Mouse (Mus musculus) ES-E14 (cell line): ENCODE measurements at regions not wholly inside any gene's neighbourhood (a gene's known extent, or its start where the extent isn't known, plus 50 kb on each side); places are given as distances from the start of the nearest gene placed in this dataset.

Source experiments
- DNase-seq: peaks from one replicate; pipeline ENCODE4 v3.0.0-alpha.2; 2013; ENCODE audit warnings: low read depth, low spot score
- H3K27ac ChIP-seq: 2 replicates; pipeline ENCODE4 v1.5.1; 2012; ENCODE audit warnings: low read depth, mild to moderate bottlenecking, low read length, moderate library complexity, mixed read lengths; ENCODE audit not compliant: poor library complexity, insufficient read depth, severe bottlenecking
- H3K36me3 ChIP-seq: 2 replicates; pipeline ENCODE4 v1.6.1; 2012; ENCODE audit warnings: mild to moderate bottlenecking, low read length, moderate library complexity, mixed read lengths; ENCODE audit not compliant: control insufficient read depth, poor library complexity, insufficient read depth, severe bottlenecking
- H3K4me1 ChIP-seq, 2 experiments: fragments of 150-350 bp in 1 of 2; sonication (generic) in 1 of 2; 2 replicates each; pipeline ENCODE4 v1.6.1; 2012; ENCODE audit warnings: low read length in 2 of 2, mild to moderate bottlenecking in 1 of 2, mixed read lengths in 1 of 2; ENCODE audit not compliant: control insufficient read depth in 2 of 2, insufficient read depth in 2 of 2, poor library complexity in 1 of 2
- H3K4me3 ChIP-seq, 2 experiments: fragments of 150-350 bp in 1 of 2; sonication (generic) in 1 of 2; 2 replicates each; pipeline ENCODE4 v1.5.1; 2012; ENCODE audit warnings: low read length in 2 of 2, low read depth in 1 of 2, mild to moderate bottlenecking in 1 of 2, mixed read lengths in 1 of 2; ENCODE audit not compliant: insufficient read depth in 1 of 2, poor library complexity in 1 of 2, severe bottlenecking in 1 of 2
- H3K9ac ChIP-seq: 2 replicates; pipeline ENCODE4 v1.6.1; 2012; ENCODE audit warnings: low read depth, mild to moderate bottlenecking, low read length, mixed read lengths; ENCODE audit not compliant: poor library complexity, insufficient read depth, severe bottlenecking
- H3K9me3 ChIP-seq: fragments of 150-350 bp; sonication (generic); 2 replicates; pipeline ENCODE4 v1.6.1; 2012; ENCODE audit warnings: low read depth, mild to moderate bottlenecking, low read length; ENCODE audit not compliant: control insufficient read depth, insufficient read depth
- CHD2 ChIP-seq: IDR thresholded peaks from 2 replicates; pipeline ENCODE4 v1.6.1; 2014; ENCODE audit warnings: mild to moderate bottlenecking, low read depth, low read length, inconsistent platforms
- HCFC1 ChIP-seq: IDR thresholded peaks from 2 replicates; pipeline ENCODE4 v1.6.1; 2012; ENCODE audit warnings: low read length, inconsistent platforms, borderline replicate concordance; ENCODE audit not compliant: insufficient read depth
- MAFK ChIP-seq: IDR thresholded peaks from 2 replicates; pipeline ENCODE4 v1.6.1; 2014; ENCODE audit warnings: mild to moderate bottlenecking, low read depth, low read length, inconsistent platforms; ENCODE audit not compliant: insufficient read depth
- ZC3H11A ChIP-seq: IDR thresholded peaks from 2 replicates; pipeline ENCODE4 v1.6.1; 2012; ENCODE audit warnings: low read depth, mild to moderate bottlenecking, inconsistent platforms, low read length, borderline replicate concordance
- ZNF384 ChIP-seq: IDR thresholded peaks from 2 replicates; pipeline ENCODE4 v1.6.1; 2012; ENCODE audit warnings: low read depth, low read length, inconsistent platforms
- in situ Hi-C, 2 experiments: fragments of 600-800 bp; cut with MboI; formaldehyde crosslinking; loops; one replicate each; pipeline ENCODE4 v1.15.1; 2025; ENCODE audit warnings: low sequenced_read_pairs in 2 of 2, inconsistent platforms in 1 of 2; ENCODE audit not compliant: unreplicated experiment in 2 of 2

DNA sequence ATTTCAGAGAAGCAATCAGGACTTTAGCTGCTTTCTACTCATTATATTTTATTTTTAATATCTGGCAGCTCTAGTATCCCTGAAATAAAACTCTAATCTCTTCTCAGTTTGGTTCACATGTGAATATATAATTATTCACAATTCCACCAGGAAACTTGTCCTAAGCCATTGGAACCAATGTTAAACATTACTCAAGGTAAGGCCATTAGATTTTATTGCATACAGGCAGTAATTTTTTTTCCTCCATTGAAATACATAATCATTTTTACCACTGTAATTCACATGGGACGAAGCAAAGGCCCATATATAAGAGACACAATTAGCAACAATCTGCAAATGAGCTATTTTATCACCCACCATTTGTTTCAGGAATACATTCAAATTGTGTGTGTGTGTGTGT is 419.8 kb downstream of the Lipi start:
- Histone ChIP-seq H3K36me3 (no peaks in the 10 kb centered on the region), H3K9me3 (no peaks in the 10 kb centered on the region), H3K27ac (no peak overlapping the region), H3K9ac (no peak overlapping the region), H3K4me1 (no peaks in the 10 kb centered on the region), H3K4me3 (no peak overlapping the region)
- TF ChIP-seq HCFC1 (no peak), ZC3H11A (no peak), ZNF384 (no peak), MAFK (no peak), CHD2 (no peak)
- no peak for DNase-seq
- in situ Hi-C loops: no loop called here

DNA sequence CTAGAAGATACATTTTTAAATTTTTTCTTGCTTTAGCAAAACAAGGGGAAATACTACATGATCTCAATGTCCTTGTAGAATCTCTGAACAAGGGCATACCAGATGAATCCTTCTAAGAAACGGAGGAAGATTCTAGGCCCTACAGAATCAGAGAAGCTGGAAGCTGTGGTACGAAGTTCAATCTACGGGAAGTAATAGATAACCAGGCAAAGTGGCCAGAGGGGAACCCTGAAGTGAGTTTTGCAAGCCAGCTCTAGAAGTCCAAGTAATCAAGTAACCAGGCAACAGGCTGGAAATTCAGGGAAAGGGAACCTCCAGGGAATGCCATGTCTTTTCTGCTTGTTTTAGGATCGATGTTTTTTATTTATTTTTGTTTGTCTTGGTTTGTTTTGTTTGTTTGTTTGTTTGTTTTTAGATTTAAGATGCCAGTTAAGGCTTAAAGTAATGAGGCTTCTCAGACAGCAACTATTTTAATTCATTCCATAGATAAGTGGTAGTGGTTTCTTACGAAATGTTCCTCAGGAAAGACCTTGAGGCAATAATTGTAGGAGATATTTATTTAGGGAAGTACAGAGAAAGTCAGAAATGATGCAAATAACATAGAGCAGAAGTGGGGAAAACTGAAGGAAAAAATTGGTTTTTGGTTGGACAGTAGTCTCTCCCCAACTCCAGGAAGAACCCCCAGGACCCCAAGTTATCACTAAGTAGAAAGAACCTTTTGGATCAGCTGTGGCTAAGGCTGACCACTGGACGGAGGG is 420.7 kb downstream of the Lipi start:
- no peaks in the 10 kb centered on the region for H3K4me1 ChIP-seq
- no peaks in the 10 kb centered on the region for H3K9me3 ChIP-seq
- no peak overlapping the region for H3K27ac ChIP-seq
- no peak overlapping the region for H3K4me3 ChIP-seq
- no peaks in the 10 kb centered on the region for H3K36me3 ChIP-seq
- in situ Hi-C loops: no loop called here
- DNase-seq: no peak
- no peak overlapping the region for H3K9ac ChIP-seq
- TF ChIP-seq ZC3H11A: no peak
- TF ChIP-seq CHD2: no peak
- no peak for TF ChIP-seq HCFC1
- no peak for TF ChIP-seq ZNF384
- TF ChIP-seq MAFK: no peak

- DNase-seq: no peak
- no peaks in the 10 kb centered on the region for H3K4me1 ChIP-seq
- in situ Hi-C loops: no loop called here
- H3K36me3 ChIP-seq: no peaks in the 10 kb centered on the region
- no peak for TF ChIP-seq ZNF384
- TF ChIP-seq MAFK: no peak
- no peak for TF ChIP-seq CHD2
- TF ChIP-seq ZC3H11A: no peak
- TF ChIP-seq HCFC1: no peak
- H3K4me3 ChIP-seq: no peak overlapping the region
- no peak overlapping the region for H3K9ac ChIP-seq
- no peak overlapping the region for H3K27ac ChIP-seq
- H3K9me3 ChIP-seq: no peaks in the 10 kb centered on the region
These were observed 426.1 kb downstream of the Lipi start for GRCm38 (mm10) chr16:75159740-75160139.

DNA sequence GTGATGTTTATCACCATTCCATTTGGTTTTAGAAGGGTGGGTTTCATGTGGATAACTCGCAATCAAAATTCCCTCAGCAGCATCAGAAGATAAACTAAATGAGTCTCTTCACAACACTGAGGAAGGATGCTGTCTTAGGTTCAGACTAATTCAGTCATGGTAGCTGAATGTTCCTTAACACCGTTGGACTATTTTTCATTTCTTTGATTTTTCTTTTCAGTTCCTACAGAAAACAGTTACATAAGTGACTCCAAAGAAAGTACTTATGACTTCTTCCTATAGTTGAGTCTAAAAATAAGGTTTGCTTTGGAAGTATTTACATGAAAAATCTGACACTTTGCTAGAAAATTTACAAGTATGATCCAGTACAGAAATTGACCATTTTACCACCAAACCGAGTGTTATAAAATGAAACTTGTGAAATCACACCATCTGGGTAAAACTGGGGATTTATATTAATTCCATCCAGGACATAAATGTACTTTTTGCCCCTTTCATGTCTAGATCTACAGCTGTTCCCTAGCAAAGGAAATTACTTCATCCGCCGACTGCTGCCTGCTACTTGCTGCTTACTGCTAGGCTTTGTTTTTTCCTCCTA is 430.3 kb downstream of the Lipi start:
- TF ChIP-seq MAFK: no peak
- TF ChIP-seq ZC3H11A: no peak
- Histone ChIP-seq H3K4me1 (no peaks in the 10 kb centered on the region), H3K36me3 (no peaks in the 10 kb centered on the region), H3K9ac (no peak overlapping the region), H3K4me3 (no peak overlapping the region), H3K27ac (no peak overlapping the region), H3K9me3 (no peaks in the 10 kb centered on the region)
- in situ Hi-C loops: no loop called here
- DNase-seq: no peak
